Mouse (Mus musculus): ENCODE data around the gene Pkig. TPM values are rescaled to one million over a fixed set of nuclear protein-coding genes. Genes with fewer than 3 reads are reported as not detected.

The Pkig gene
- polyA plus RNA-seq, 1 experiment from 2014 or later, result 134 TPM

DNA sequence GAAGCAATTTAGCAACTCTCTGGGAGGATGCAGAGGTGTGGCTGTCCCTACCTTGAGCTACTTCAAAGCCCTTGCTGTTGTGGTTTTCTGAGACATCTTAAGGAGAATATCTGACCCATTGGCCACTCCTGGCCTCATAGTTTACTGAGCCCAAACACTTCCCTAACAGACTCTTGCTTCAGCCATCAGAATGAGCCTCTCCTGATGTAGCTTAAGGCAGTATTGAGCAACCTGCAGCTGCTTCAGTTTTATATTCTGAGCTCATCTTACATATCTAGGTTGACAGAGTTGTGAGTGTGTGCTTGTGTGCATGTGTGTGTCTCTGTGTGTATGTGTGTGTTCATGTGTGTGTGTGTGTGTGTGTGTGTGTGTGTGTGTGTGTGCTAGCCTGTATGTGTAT is 108.1 kb downstream of the Pkig start:
- H3K36me3 ChIP-seq (ENCODE audit: control insufficient read depth, insufficient read depth, low read length), result no peaks in the 10 kb centered on the region
- no peak overlapping the region for H3K4me2 ChIP-seq (ENCODE audit: low read length)
- no peaks in the 10 kb centered on the region for H3K4me1 ChIP-seq (ENCODE audit: control insufficient read depth, insufficient read depth, low read length)
- H3K27me3 ChIP-seq (ENCODE audit: control insufficient read depth, insufficient read depth, low read depth, low read length), result no peaks in the 10 kb centered on the region
- H3K4me3 ChIP-seq (ENCODE audit: low read depth, low read length), result no peak overlapping the region
- H3K9ac ChIP-seq (ENCODE audit: low read depth, low read length), result no peak overlapping the region
- no peak for ATAC-seq
- no peak overlapping the region for H3K27ac ChIP-seq (ENCODE audit: low read length)
- H3K9me3 ChIP-seq (replicated peaks; ENCODE audit: control insufficient read depth, low read length, poor library complexity, severe bottlenecking), result no peaks in the 10 kb centered on the region

- H3K9me3 ChIP-seq (replicated peaks; ENCODE audit: control insufficient read depth, low read length, poor library complexity, severe bottlenecking), result no peaks in the 10 kb centered on the region
- no peak for ATAC-seq
- no peak overlapping the region for H3K9ac ChIP-seq (ENCODE audit: low read depth, low read length)
- H3K4me3 ChIP-seq (ENCODE audit: low read depth, low read length), result no peak overlapping the region
- no peak overlapping the region for H3K4me2 ChIP-seq (ENCODE audit: low read length)
- H3K36me3 ChIP-seq (ENCODE audit: control insufficient read depth, insufficient read depth, low read length), result no peaks in the 10 kb centered on the region
- H3K27me3 ChIP-seq (ENCODE audit: control insufficient read depth, insufficient read depth, low read depth, low read length), result no peaks in the 10 kb centered on the region
- no peak overlapping the region for H3K27ac ChIP-seq (ENCODE audit: low read length)
- WGBS, result 73% methylated on average over 1 of the region's 1 CpGs
- H3K4me1 ChIP-seq (ENCODE audit: control insufficient read depth, insufficient read depth, low read length), result no peaks in the 10 kb centered on the region
Measured at GRCm38 (mm10) chr2:163766890-163767289, 108.7 kb downstream of the Pkig start.

- H3K36me3 ChIP-seq (ENCODE audit: control insufficient read depth, insufficient read depth, low read length), result no peaks in the 10 kb centered on the region
Measured at GRCm38 (mm10) chr2:163770731-163771130, 112.5 kb downstream of the Pkig start.

More at GRCm38 (mm10) chr2:163770731-163771130, 112.5 kb downstream of the Pkig start:
- Histone ChIP-seq H3K4me1 (ENCODE audit: control insufficient read depth, insufficient read depth, low read length) (no peaks in the 10 kb centered on the region), H3K9ac (ENCODE audit: low read depth, low read length) (no peak overlapping the region), H3K9me3 (replicated peaks; ENCODE audit: control insufficient read depth, low read length, poor library complexity, severe bottlenecking) (no peaks in the 10 kb centered on the region), H3K27ac (ENCODE audit: low read length) (no peak overlapping the region), H3K4me3 (ENCODE audit: low read depth, low read length) (no peak overlapping the region), H3K4me2 (ENCODE audit: low read length) (no peak overlapping the region), H3K27me3 (ENCODE audit: control insufficient read depth, insufficient read depth, low read depth, low read length) (no peaks in the 10 kb centered on the region; the same call in 1 of the 2 replicates)
- no peak for ATAC-seq
- WGBS, result 92% methylated on average over 8 of the region's 8 CpGs

Other genes starting within 250 kb of the Pkig start
- 75.8 and 80.0 TPM in 2 replicates for gene Oser1, start 233.7 kb upstream of the Pkig start, polyA plus RNA-seq (2015; fragmentation: Nextera tagmentation; extraction: Ambion mirVana)
- gene Gdap1l1, start 219.9 kb upstream of the Pkig start, polyA plus RNA-seq (2015; fragmentation: Nextera tagmentation; extraction: Ambion mirVana), result 145 and 148 TPM in 2 replicates
- 16.9 and 17.5 TPM in 2 replicates for gene Fitm2, start 185.8 kb upstream of the Pkig start, polyA plus RNA-seq (2015; fragmentation: Nextera tagmentation; extraction: Ambion mirVana)
- gene R3hdml, start 166.1 kb upstream of the Pkig start, polyA plus RNA-seq (2015; fragmentation: Nextera tagmentation; extraction: Ambion mirVana), result 0.39 TPM in 1 of 2 replicates, not detected in the other
- gene Hnf4a, start 151.6 kb upstream of the Pkig start, polyA plus RNA-seq (2015; fragmentation: Nextera tagmentation; extraction: Ambion mirVana), result not detected in 2 replicates
- gene Ttpal, start 56.1 kb upstream of the Pkig start, polyA plus RNA-seq (2015; fragmentation: Nextera tagmentation; extraction: Ambion mirVana), result 43.7 and 48.7 TPM in 2 replicates
- 35.6 and 36.4 TPM in 2 replicates for gene Serinc3, start 13.3 kb upstream of the Pkig start, polyA plus RNA-seq (2015; fragmentation: Nextera tagmentation; extraction: Ambion mirVana)
- gene Ada, start 91.9 kb downstream of the Pkig start, polyA plus RNA-seq (2015; fragmentation: Nextera tagmentation; extraction: Ambion mirVana), result 4.0 and 4.4 TPM in 2 replicates
- 0.47 and 0.72 TPM in 2 replicates for gene Ccn5, start 162.5 kb downstream of the Pkig start, polyA plus RNA-seq (2015; fragmentation: Nextera tagmentation; extraction: Ambion mirVana)
- 0.17 and 0.33 TPM in 2 replicates for gene Kcnk15, start 195.3 kb downstream of the Pkig start, polyA plus RNA-seq (2015; fragmentation: Nextera tagmentation; extraction: Ambion mirVana)

All from midbrain, embryonic 16.5 days (tissue).